Mouse (Mus musculus): ENCODE measurements around the gene 4932438H23Rik.

GRCm38 (mm10) chr16:91029901-91030300 is 65.0 kb downstream of the 4932438H23Rik start:
- no peak for TF ChIP-seq CTCF (IDR thresholded peaks at IDR 0.05; ENCODE audit: control insufficient read depth, insufficient read depth, insufficient read length)
- TF ChIP-seq USF1 (IDR thresholded peaks at IDR 0.05; ENCODE audit: low read depth): no peak
- TF ChIP-seq CEBPB (IDR thresholded peaks at IDR 0.05; ENCODE audit: low read depth): no peak
- no peak for TF ChIP-seq MAX (IDR thresholded peaks at IDR 0.05)
- TF ChIP-seq MYOD1 (IDR thresholded peaks at IDR 0.05; ENCODE audit: control insufficient read depth, insufficient read length, low read depth): no peak
- no peak for TF ChIP-seq MYOG (IDR thresholded peaks at IDR 0.05; ENCODE audit: control insufficient read depth, extremely low read depth, insufficient read length)
- TF ChIP-seq FOSL1 (IDR thresholded peaks at IDR 0.05; ENCODE audit: insufficient read depth, low read length, poor library complexity, severe bottlenecking): no peak
